Mouse (Mus musculus): Measurements from ENCODE around the gene Hjurp.

Hjurp gene

GRCm38 (mm10) chr1:88282301-88282700 lies 4.9 kb upstream of the Hjurp start:
- no peak for DNase-seq (ENCODE audit: low spot score in 2 of 2)

GRCm38 (mm10) chr1:88280006-88280690 lies 2.7 kb upstream of the Hjurp start:
- DNase-seq (ENCODE audit: low spot score in 2 of 2) = no peak

- peak in 1 of 2 experiments; percentile 30 for DNase-seq (ENCODE audit: low spot score in 2 of 2)
Observed at GRCm38 (mm10) chr1:88279111-88280005, 1.9 kb upstream of the Hjurp start.

GRCm38 (mm10) chr1:88277818-88278511 lies 532 bp upstream of the Hjurp start:
- peak in 1 of 2 experiments; percentile 56 for DNase-seq (ENCODE audit: low spot score in 2 of 2)

- DNase-seq (ENCODE audit: low spot score in 2 of 2) = no peak
Observed at GRCm38 (mm10) chr1:88276524-88277097, 822 bp downstream of the Hjurp start.

- peak in 1 of 2 experiments; percentile 49 for DNase-seq (ENCODE audit: low spot score in 2 of 2)
Observed at GRCm38 (mm10) chr1:88275698-88276523, 1.5 kb downstream of the Hjurp start.

- no peak for DNase-seq (ENCODE audit: low spot score in 2 of 2)
Observed at GRCm38 (mm10) chr1:88275078-88275680, 2.3 kb downstream of the Hjurp start.

- peak in 1 of 2 experiments; percentile 35 for DNase-seq (ENCODE audit: low spot score in 2 of 2)
Observed at GRCm38 (mm10) chr1:88274371-88275077, 2.9 kb downstream of the Hjurp start.

- DNase-seq (ENCODE audit: low spot score in 2 of 2) = no peak
Observed at GRCm38 (mm10) chr1:88273832-88274231, 3.6 kb downstream of the Hjurp start.

GRCm38 (mm10) chr1:88273326-88273725 lies 4.1 kb downstream of the Hjurp start:
- no peak for DNase-seq (ENCODE audit: low spot score in 2 of 2)

GRCm38 (mm10) chr1:88272851-88273250 lies 4.6 kb downstream of the Hjurp start:
- DNase-seq (ENCODE audit: low spot score in 2 of 2) = no peak

GRCm38 (mm10) chr1:88269539-88270309 lies 7.7 kb downstream of the Hjurp start:
- no peak for DNase-seq (ENCODE audit: low spot score in 2 of 2)

GRCm38 (mm10) chr1:88268070-88268469 lies 9.4 kb downstream of the Hjurp start:
- DNase-seq (ENCODE audit: low spot score in 2 of 2) = no peak

- DNase-seq (ENCODE audit: low spot score in 2 of 2) = no peak
Observed at GRCm38 (mm10) chr1:88267489-88267888, 9.9 kb downstream of the Hjurp start.

- no peak for DNase-seq (ENCODE audit: low spot score in 2 of 2)
Observed at GRCm38 (mm10) chr1:88266123-88266522, 11.3 kb downstream of the Hjurp start.

GRCm38 (mm10) chr1:88264869-88265240 lies 12.6 kb downstream of the Hjurp start:
- peak in 1 of 2 experiments; percentile 56 for DNase-seq (ENCODE audit: low spot score in 2 of 2)

- DNase-seq (ENCODE audit: low spot score in 2 of 2) = no peak
Observed at GRCm38 (mm10) chr1:88264237-88264868, 13.1 kb downstream of the Hjurp start.

- DNase-seq (ENCODE audit: low spot score in 2 of 2) = peak in 1 of 2 experiments; percentile 27
Observed at GRCm38 (mm10) chr1:88263778-88264177, 13.7 kb downstream of the Hjurp start.

- DNase-seq (ENCODE audit: low spot score in 2 of 2) = peak in 1 of 2 experiments; percentile 39
Observed at GRCm38 (mm10) chr1:88262961-88263360, 14.5 kb downstream of the Hjurp start.
